Mouse (Mus musculus) hindbrain, embryonic 10.5 days (tissue): Measurements from ENCODE around the gene Slc22a14. TPM values are rescaled to one million over a fixed set of nuclear protein-coding genes. Genes with fewer than 3 reads are reported as not detected.

Source experiments
- DNase-seq: peaks from one replicate; pipeline ENCODE4 v3.0.0-alpha.2; 2017; ENCODE audit warnings: low spot score
- H3K27ac ChIP-seq: fragments of 300-500 bp; sonication (generic); 2 replicates; pipeline ENCODE4 v1.5.1; 2016; ENCODE audit warnings: mild to moderate bottlenecking, moderate library complexity
- H3K27me3 ChIP-seq: fragments of 300-500 bp; sonication (generic); 2 replicates; pipeline ENCODE4 v1.6.1; 2016; ENCODE audit warnings: mild to moderate bottlenecking; ENCODE audit not compliant: poor library complexity, insufficient read depth, severe bottlenecking
- H3K36me3 ChIP-seq: fragments of 300-500 bp; sonication (generic); 2 replicates; pipeline ENCODE4 v1.6.1; 2016; ENCODE audit warnings: mild to moderate bottlenecking, moderate library complexity
- H3K4me1 ChIP-seq: fragments of 300-500 bp; sonication (generic); replicated peaks from 2 replicates; pipeline ENCODE4 v1.6.1; 2016; ENCODE audit warnings: mild to moderate bottlenecking
- H3K4me3 ChIP-seq: fragments of 300-500 bp; sonication (generic); 2 replicates; pipeline ENCODE4 v1.5.1; 2016; ENCODE audit warnings: mild to moderate bottlenecking, moderate library complexity
- H3K9me3 ChIP-seq: fragments of 300-500 bp; sonication (generic); 2 replicates; pipeline ENCODE4 v1.6.1; 2016; ENCODE audit warnings: mild to moderate bottlenecking, moderate library complexity
- WGBS: fragments of 180-500 bp; shearing (Covaris S2); methylation state at CpG from one replicate; pipeline ENCODE4 v1.1.7; 2016; 5-methylcytosine and 5-hydroxymethylcytosine counted together
- polyA plus RNA-seq: library from polyadenylated mRNA; unstranded; fragments of >200 nt; fragmentation: Nextera tagmentation; extraction: Ambion mirVana; gene quantifications from 2 replicates; pipeline ENCODE4 v1.2.1, GENCODE M21; 2016

Slc22a14 gene
- polyA plus RNA-seq, 1 experiment from 2014 or later, result 0.10 TPM

- DNase-seq, result peak; percentile 81
- no peaks in the 10 kb centered on the region for H3K9me3 ChIP-seq
- no peaks in the 10 kb centered on the region for H3K27me3 ChIP-seq
- no peak overlapping the region for H3K27ac ChIP-seq
- 23% methylated on average over 4 of the region's 4 CpGs for WGBS
- no peak overlapping the region for H3K4me3 ChIP-seq
- H3K4me1 ChIP-seq, result no peaks in the 10 kb centered on the region
- peaks cover 42% of the 10 kb centered on the region for H3K36me3 ChIP-seq
Measured at GRCm38 (mm10) chr9:119352060-119352459, 13.3 kb downstream of the Slc22a14 start.

DNA sequence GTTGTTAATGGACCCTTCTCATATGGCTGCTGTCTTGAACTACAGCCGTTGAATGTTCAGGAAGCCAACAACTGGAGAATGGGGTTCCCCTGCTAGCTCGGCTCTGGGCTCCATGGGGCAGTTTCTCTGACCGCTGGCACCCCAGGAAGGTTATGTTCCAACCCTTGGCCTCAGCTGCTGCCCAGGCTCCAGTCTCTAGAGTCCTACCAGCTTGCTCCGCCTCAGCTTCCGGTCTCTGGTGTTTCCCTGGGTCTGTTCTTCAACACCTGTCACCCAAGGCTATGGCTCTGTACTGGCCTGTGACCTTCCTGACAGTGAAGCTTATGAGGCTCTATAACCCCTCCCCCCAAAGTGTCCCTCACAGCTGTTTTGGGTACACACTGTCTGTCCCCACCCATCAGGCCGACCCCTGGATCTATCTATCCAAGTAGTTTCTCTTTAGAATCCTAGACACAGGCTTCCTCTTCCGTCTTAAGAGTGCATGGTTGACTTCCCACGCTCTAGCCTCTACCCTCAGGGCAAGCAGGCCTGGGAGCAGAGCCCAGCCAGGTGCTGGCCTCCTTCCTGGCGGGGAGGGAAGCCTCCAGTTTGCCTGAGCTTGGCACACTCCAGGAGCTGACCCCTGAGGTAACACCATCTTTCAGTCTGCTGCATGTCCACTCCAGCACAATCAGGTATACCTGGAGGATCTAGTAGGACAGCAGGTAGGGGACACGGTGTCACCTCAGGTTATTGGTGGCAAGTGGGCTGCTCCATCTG is 14.2 kb downstream of the Slc22a14 start:
- H3K4me3 ChIP-seq, result no peak overlapping the region
- 88% methylated on average over 10 of the region's 10 CpGs for WGBS
- no peak for DNase-seq
- H3K36me3 ChIP-seq, result peaks cover 52% of the 10 kb centered on the region
- H3K27ac ChIP-seq, result no peak overlapping the region
- no peaks in the 10 kb centered on the region for H3K27me3 ChIP-seq
- no peaks in the 10 kb centered on the region for H3K9me3 ChIP-seq
- H3K4me1 ChIP-seq, result no peaks in the 10 kb centered on the region

DNA sequence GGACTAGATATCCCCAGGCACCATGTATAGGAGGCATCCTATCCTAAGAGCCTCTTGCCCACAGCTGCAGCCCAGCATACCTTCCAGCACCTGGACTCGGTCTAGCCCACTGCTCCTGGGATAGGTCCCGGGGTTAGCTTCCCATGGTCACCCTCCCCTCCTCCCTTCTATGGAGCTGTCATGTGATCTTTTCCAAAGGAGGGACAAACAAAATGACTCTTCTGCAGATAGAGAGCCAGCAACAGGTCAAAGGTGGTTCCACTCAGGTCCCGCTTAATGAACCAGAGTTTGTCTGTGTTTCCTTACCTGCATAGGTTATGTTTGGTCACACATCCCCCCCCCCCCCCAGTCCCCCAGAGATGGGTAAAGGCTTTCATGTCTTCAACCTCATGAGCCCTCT is 14.8 kb downstream of the Slc22a14 start:
- no peaks in the 10 kb centered on the region for H3K4me1 ChIP-seq
- no peak overlapping the region for H3K4me3 ChIP-seq
- H3K9me3 ChIP-seq, result no peaks in the 10 kb centered on the region
- no peak overlapping the region for H3K27ac ChIP-seq
- peaks cover 57% of the 10 kb centered on the region for H3K36me3 ChIP-seq
- WGBS, result 88% methylated on average over 3 of the region's 3 CpGs
- no peaks in the 10 kb centered on the region for H3K27me3 ChIP-seq
- no peak for DNase-seq

- Histone ChIP-seq H3K4me1 (peaks cover 17% of the 10 kb centered on the region), H3K4me3 (no peak overlapping the region), H3K27ac (no peak overlapping the region), H3K9me3 (no peaks in the 10 kb centered on the region), H3K27me3 (no peaks in the 10 kb centered on the region), H3K36me3 (peaks cover 88% of the 10 kb centered on the region)
- WGBS, result 94% methylated on average over 8 of the region's 8 CpGs
- DNase-seq, result no peak
Measured at GRCm38 (mm10) chr9:119346376-119346775, 19.0 kb downstream of the Slc22a14 start.

GRCm38 (mm10) chr9:119342728-119343127 is 22.6 kb downstream of the Slc22a14 start:
- Histone ChIP-seq H3K36me3 (peaks cover 54% of the 10 kb centered on the region), H3K4me3 (no peak overlapping the region)

DNA sequence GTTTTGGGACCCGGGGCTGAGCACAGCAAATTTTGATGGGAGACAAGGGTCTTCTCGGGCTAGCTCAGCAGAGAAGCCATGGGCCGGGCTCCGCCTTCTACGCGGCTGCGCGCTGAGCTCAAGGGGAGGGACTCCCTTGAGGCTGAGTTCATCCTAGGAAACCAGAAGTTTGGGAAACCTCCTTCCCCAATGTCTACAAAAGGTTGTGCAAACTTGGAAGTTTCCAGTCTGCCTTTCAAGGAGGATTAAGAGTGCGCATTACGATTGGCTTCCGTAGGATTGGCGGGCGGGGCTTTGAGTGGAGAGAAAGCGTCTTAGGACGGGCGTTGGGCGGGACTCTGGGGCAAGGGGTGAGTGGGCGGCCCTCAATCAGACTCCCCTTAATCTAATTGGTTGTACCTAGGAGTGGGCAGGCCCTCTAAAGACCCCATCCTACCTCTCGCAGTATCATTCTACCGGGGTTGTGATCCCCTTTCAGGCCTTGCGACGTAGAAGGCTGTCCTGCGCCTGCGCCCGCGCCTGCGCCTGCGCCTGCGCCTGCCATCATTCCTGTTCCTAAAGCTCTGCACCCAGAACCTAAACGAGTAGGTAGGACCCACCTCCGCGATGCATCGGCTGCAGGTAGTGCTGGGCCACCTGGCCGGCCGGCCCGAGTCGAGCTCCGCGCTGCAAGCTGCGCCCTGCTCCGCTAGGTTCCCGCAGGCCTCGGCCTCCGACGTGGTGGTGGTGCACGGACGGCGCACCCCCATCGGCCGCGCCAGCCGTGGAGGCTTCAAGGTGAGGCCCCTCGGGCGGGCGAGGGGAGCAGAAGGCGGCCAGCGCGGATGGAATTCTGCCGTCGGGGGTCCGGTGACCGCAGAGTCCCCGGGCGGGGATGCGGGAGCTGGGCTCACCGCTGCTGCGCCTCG is 24.2 kb downstream of the Slc22a14 start, which contains the start of gene Myd88:
Gene Myd88, minus strand, starts transcription at position 503 of the 908 bp plus-strand sequence.
- peaks cover 32% of the 10 kb centered on the region for H3K27me3 ChIP-seq
- peaks cover 37% of the 10 kb centered on the region for H3K4me1 ChIP-seq
- H3K36me3 ChIP-seq, result peaks cover 38% of the 10 kb centered on the region
- no peaks in the 10 kb centered on the region for H3K9me3 ChIP-seq
- peak; percentile 92 for DNase-seq
- under 1% methylated on average over 68 of the region's 68 CpGs for WGBS
- peak within 1 kb of the TSS; percentile 84 for H3K4me3 ChIP-seq
- H3K27ac ChIP-seq, result peak within 1 kb of the TSS; percentile 92

More at GRCm38 (mm10) chr9:119342728-119343127, 22.6 kb downstream of the Slc22a14 start:
- Histone ChIP-seq H3K27ac (no peak overlapping the region), H3K9me3 (no peaks in the 10 kb centered on the region), H3K4me1 (peaks cover 37% of the 10 kb centered on the region), H3K27me3 (peaks cover 21% of the 10 kb centered on the region)
- 90% methylated on average over 7 of the region's 7 CpGs for WGBS
- DNase-seq, result no peak

DNA sequence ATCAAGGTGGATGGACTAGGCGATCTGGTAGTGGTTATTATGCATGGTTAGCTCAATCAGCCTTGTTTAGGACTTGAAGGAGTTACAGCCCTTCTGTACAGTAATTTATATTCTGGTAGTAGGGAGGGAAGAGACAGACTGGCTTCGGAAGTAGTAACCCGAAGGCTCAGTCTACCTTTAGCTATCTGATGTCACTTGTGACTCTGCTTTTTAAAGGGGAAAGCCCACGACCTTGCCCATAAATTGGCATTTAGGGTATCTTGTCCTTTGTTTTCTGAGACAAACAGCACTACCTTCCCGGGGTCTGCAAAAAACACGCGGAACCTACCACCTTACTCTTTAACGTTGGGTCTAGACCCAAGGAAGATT is 25.2 kb downstream of the Slc22a14 start:
- Histone ChIP-seq H3K27ac (peak overlapping the region; percentile 92), H3K27me3 (peaks cover 32% of the 10 kb centered on the region), H3K36me3 (peaks cover 29% of the 10 kb centered on the region), H3K4me1 (peaks cover 37% of the 10 kb centered on the region), H3K9me3 (no peaks in the 10 kb centered on the region), H3K4me3 (peak overlapping the region; percentile 84)
- WGBS, result 9% methylated on average over 8 of the region's 8 CpGs
- no peak for DNase-seq

DNA sequence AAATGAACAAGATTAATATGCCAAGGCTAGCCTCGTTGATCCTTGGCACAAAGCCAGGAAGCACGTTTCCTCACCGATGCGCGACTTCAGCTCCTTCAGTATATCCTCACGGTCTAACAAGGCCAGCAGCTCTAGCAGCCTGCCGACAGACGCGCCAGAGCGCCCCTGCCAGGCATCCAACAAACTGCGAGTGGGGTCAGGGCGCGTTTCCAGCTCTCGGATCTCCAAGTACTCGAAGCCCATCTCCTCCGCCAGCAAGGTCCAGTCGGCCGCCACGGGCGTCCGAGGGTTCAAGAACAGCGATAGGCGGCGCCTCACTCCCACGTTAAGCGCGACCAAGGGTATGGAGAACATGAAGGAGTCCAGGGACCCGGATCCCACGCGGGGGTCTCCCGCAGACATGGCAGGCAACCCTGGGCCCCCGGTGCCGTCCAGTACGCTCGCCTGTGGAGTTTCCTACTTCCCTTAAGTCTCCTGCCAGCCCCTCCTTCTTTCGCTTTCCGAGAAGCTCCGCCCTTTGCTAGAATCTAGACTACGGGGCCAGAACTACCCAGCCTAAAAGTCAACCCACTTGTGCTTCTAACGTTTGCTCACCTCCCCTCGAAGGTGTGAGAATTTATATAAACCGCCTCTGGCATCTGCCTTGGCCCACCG is 25.7 kb downstream of the Slc22a14 start, which contains the start of gene Acaa1a:
Gene Acaa1a, plus strand, starts transcription at position 119 of the 654 bp plus-strand sequence.
- Histone ChIP-seq H3K9me3 (no peaks in the 10 kb centered on the region), H3K36me3 (peaks cover 23% of the 10 kb centered on the region), H3K4me3 (peak within 1 kb of the TSS; percentile 84), H3K4me1 (peaks cover 37% of the 10 kb centered on the region), H3K27ac (peak within 1 kb of the TSS; percentile 92), H3K27me3 (peaks cover 32% of the 10 kb centered on the region)
- DNase-seq, result peak; percentile 54
- WGBS, result 2% methylated on average over 43 of the region's 43 CpGs

GRCm38 (mm10) chr9:119339106-119339505 is 26.2 kb downstream of the Slc22a14 start:
- Histone ChIP-seq H3K4me1 (peaks cover 37% of the 10 kb centered on the region), H3K4me3 (peak overlapping the region; percentile 84), H3K36me3 (peaks cover 18% of the 10 kb centered on the region), H3K9me3 (no peaks in the 10 kb centered on the region), H3K27ac (peak overlapping the region; percentile 92; the same call in 1 of the 2 replicates), H3K27me3 (peaks cover 32% of the 10 kb centered on the region)
- 56% methylated on average over 7 of the region's 7 CpGs for WGBS
- no peak for DNase-seq

DNA sequence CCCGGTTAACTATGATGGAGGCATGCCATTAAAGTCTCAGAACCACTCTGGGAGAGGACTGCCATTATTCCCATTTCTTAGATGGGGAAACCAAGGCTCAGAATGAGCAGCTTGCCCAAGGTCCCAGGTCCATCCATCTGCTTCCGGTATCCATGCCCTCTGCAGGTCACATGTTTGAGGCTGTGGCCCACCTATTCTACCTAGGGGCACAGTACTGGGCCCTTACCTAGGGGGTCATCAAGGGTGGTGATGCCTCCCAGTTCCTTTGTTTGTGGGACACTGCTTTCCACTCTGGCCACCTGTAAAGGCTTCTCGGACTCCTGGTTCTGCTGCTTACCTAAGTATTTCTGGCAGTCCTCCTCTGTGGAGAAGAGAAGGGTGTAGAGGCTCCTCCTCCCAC is 27.0 kb downstream of the Slc22a14 start:
- Histone ChIP-seq H3K27me3 (peaks cover 32% of the 10 kb centered on the region), H3K4me3 (no peak overlapping the region), H3K36me3 (peaks cover 10% of the 10 kb centered on the region), H3K27ac (no peak overlapping the region), H3K9me3 (no peaks in the 10 kb centered on the region), H3K4me1 (peaks cover 37% of the 10 kb centered on the region)
- WGBS, result 96% methylated on average over 3 of the region's 3 CpGs
- no peak for DNase-seq

GRCm38 (mm10) chr9:119337842-119338241 is 27.5 kb downstream of the Slc22a14 start:
- Histone ChIP-seq H3K9me3 (no peaks in the 10 kb centered on the region), H3K4me3 (no peak overlapping the region), H3K27ac (no peak overlapping the region), H3K36me3 (peaks cover 5% of the 10 kb centered on the region; the same call in 1 of the 2 replicates), H3K4me1 (peaks cover 35% of the 10 kb centered on the region), H3K27me3 (peaks cover 32% of the 10 kb centered on the region)
- 91% methylated on average over 14 of the region's 14 CpGs for WGBS
- DNase-seq, result no peak

- no peak overlapping the region for H3K4me3 ChIP-seq
- H3K4me1 ChIP-seq, result peaks cover 17% of the 10 kb centered on the region
- peaks cover 32% of the 10 kb centered on the region for H3K27me3 ChIP-seq
- WGBS, result 82% methylated on average over 4 of the region's 4 CpGs
- no peak overlapping the region for H3K27ac ChIP-seq
- no peaks in the 10 kb centered on the region for H3K36me3 ChIP-seq
- H3K9me3 ChIP-seq, result no peaks in the 10 kb centered on the region
- DNase-seq, result no peak
Measured at GRCm38 (mm10) chr9:119335571-119335970, 29.8 kb downstream of the Slc22a14 start.
